Mouse (Mus musculus): ENCODE measurements around the gene Cntfr.
A peak's percentile ranks its signal among the peaks of the same experiment; 100 is the strongest.

Gene Cntfr

GRCm38 (mm10) chr4:41648627-41649026 is 48.3 kb downstream of the Cntfr start:
- no peak for DNase-seq (ENCODE audit: low spot score in 2 of 2)

GRCm38 (mm10) chr4:41648157-41648556 is 48.7 kb downstream of the Cntfr start:
- DNase-seq (ENCODE audit: low spot score in 2 of 2), result no peak

- no peak for DNase-seq (ENCODE audit: low spot score in 2 of 2)
Observed at GRCm38 (mm10) chr4:41645488-41645887, 51.4 kb downstream of the Cntfr start.

GRCm38 (mm10) chr4:41641199-41641822 is 55.6 kb downstream of the Cntfr start:
- no peak for DNase-seq (ENCODE audit: low spot score in 2 of 2)

GRCm38 (mm10) chr4:41639913-41640507 is 56.9 kb downstream of the Cntfr start, which contains the start of gene Enho:
TSS of gene Enho (minus strand) at chr4:41640324.
- DNase-seq (ENCODE audit: low spot score in 2 of 2), result peak; percentile 90 to 97

- no peak for DNase-seq (ENCODE audit: low spot score in 2 of 2)
Observed at GRCm38 (mm10) chr4:41639214-41639841, 57.6 kb downstream of the Cntfr start.

- DNase-seq (ENCODE audit: low spot score in 2 of 2), result no peak
Observed at GRCm38 (mm10) chr4:41638828-41639213, 58.1 kb downstream of the Cntfr start.

GRCm38 (mm10) chr4:41638186-41638731 is 58.6 kb downstream of the Cntfr start:
- DNase-seq (ENCODE audit: low spot score in 2 of 2), result no peak

- DNase-seq (ENCODE audit: low spot score in 2 of 2), result no peak
Observed at GRCm38 (mm10) chr4:41636882-41637635, 59.8 kb downstream of the Cntfr start.

- DNase-seq (ENCODE audit: low spot score in 2 of 2), result no peak
Observed at GRCm38 (mm10) chr4:41636366-41636765, 60.5 kb downstream of the Cntfr start.

- no peak for DNase-seq (ENCODE audit: low spot score in 2 of 2)
Observed at GRCm38 (mm10) chr4:41635906-41636305, 61.0 kb downstream of the Cntfr start.

GRCm38 (mm10) chr4:41635224-41635623 is 61.7 kb downstream of the Cntfr start:
- DNase-seq (ENCODE audit: low spot score in 2 of 2), result no peak

GRCm38 (mm10) chr4:41634631-41635030 is 62.3 kb downstream of the Cntfr start:
- no peak for DNase-seq (ENCODE audit: low spot score in 2 of 2)

- DNase-seq (ENCODE audit: low spot score in 2 of 2), result no peak
Observed at GRCm38 (mm10) chr4:41633001-41633400, 63.9 kb downstream of the Cntfr start.

GRCm38 (mm10) chr4:41631390-41631789 is 65.5 kb downstream of the Cntfr start:
- no peak for DNase-seq (ENCODE audit: low spot score in 2 of 2)

- no peak for DNase-seq (ENCODE audit: low spot score in 2 of 2)
Observed at GRCm38 (mm10) chr4:41630196-41630595, 66.7 kb downstream of the Cntfr start.

GRCm38 (mm10) chr4:41628202-41628927 is 68.5 kb downstream of the Cntfr start:
- DNase-seq (ENCODE audit: low spot score in 2 of 2), result peak in 1 of 2 experiments; percentile 19

GRCm38 (mm10) chr4:41622071-41622470 is 74.8 kb downstream of the Cntfr start:
- DNase-seq (ENCODE audit: low spot score in 2 of 2), result no peak

GRCm38 (mm10) chr4:41618916-41619746 is 77.8 kb downstream of the Cntfr start:
- no peak for DNase-seq (ENCODE audit: low spot score in 2 of 2)
